Mouse (Mus musculus): ENCODE measurements around the gene Ftl1.
"Not testable (repeated sequence)": the region's sequence is repeated elsewhere in the genome, so short reads cannot be mapped to it uniquely, and the experiment has no call there.

The Ftl1 gene

GRCm38 (mm10) chr7:45475291-45475969 lies 15.7 kb upstream of the Ftl1 start:
- DNase-seq = peak; percentile 32

GRCm38 (mm10) chr7:45470869-45471268 lies 11.2 kb upstream of the Ftl1 start:
- peak; percentile 86 for DNase-seq

GRCm38 (mm10) chr7:45467090-45467670 lies 7.5 kb upstream of the Ftl1 start:
- DNase-seq = peak; percentile 43

- DNase-seq = peak; percentile 96
These were observed 6.8 kb upstream of the Ftl1 start, which contains the start of gene Bax for GRCm38 (mm10) chr7:45466283-45467089. TSS of gene Bax (minus strand) at chr7:45466898.

GRCm38 (mm10) chr7:45465549-45465948 lies 5.9 kb upstream of the Ftl1 start:
- DNase-seq = no peak

GRCm38 (mm10) chr7:45465112-45465511 lies 5.4 kb upstream of the Ftl1 start:
- DNase-seq = no peak

- no peak for DNase-seq
These were observed 4.5 kb upstream of the Ftl1 start for GRCm38 (mm10) chr7:45463987-45464778.

- not testable (repeated sequence) for DNase-seq
These were observed 3.2 kb upstream of the Ftl1 start for GRCm38 (mm10) chr7:45462868-45463267.

GRCm38 (mm10) chr7:45462325-45462724 lies 2.6 kb upstream of the Ftl1 start:
- no peak for DNase-seq

- no peak for DNase-seq
These were observed 2.1 kb upstream of the Ftl1 start for GRCm38 (mm10) chr7:45461781-45462180.

- no peak for DNase-seq
These were observed 1.6 kb upstream of the Ftl1 start for GRCm38 (mm10) chr7:45461326-45461725.

- peak; percentile 72 for DNase-seq
These were observed 1.2 kb upstream of the Ftl1 start for GRCm38 (mm10) chr7:45460860-45461314.

- DNase-seq = no peak
These were observed 693 bp upstream of the Ftl1 start for GRCm38 (mm10) chr7:45460377-45460776.

- peak; percentile 88 for DNase-seq
These were observed 728 bp downstream of the Ftl1 start for GRCm38 (mm10) chr7:45458748-45459563.

- DNase-seq = no peak
These were observed 2.3 kb downstream of the Ftl1 start for GRCm38 (mm10) chr7:45457204-45458060.

GRCm38 (mm10) chr7:45456721-45457203 lies 2.9 kb downstream of the Ftl1 start:
- DNase-seq = no peak

- DNase-seq = no peak
These were observed 3.6 kb downstream of the Ftl1 start for GRCm38 (mm10) chr7:45455932-45456696.

GRCm38 (mm10) chr7:45454971-45455370 lies 4.7 kb downstream of the Ftl1 start:
- DNase-seq = no peak

GRCm38 (mm10) chr7:45451344-45451982 lies 8.2 kb downstream of the Ftl1 start:
- peak; percentile 88 for DNase-seq

Measured in lung, postnatal 14 days (tissue).